Mouse (Mus musculus) gonadal fat pad, adult 2 months (tissue): ENCODE results near the gene Vps13a. TPM values are rescaled to one million over a fixed set of nuclear protein-coding genes. Genes with fewer than 3 reads are reported as not detected.
A peak's percentile ranks its signal among the peaks of the same experiment; 100 is the strongest.
"Not testable (repeated sequence)": the region's sequence is repeated elsewhere in the genome, so short reads cannot be mapped to it uniquely, and the experiment has no call there.

Experiments
- DNase-seq: peaks from one replicate; pipeline ENCODE4 v3.0.0-alpha.2; 2012; ENCODE audit warnings: low read depth
- polyA plus RNA-seq: library from polyadenylated mRNA; depleted of rRNA; stranded (reverse); fragments of >200 nt; gene quantifications from 2 replicates; pipeline ENCODE4 v1.2.3, GENCODE M21; 2012

Vps13a gene
- polyA plus RNA-seq, 1 experiment, result 5.0 TPM

- not testable (repeated sequence) for DNase-seq
These were observed 23.3 kb downstream of the Vps13a start for GRCm38 (mm10) chr19:16757439-16757838.

GRCm38 (mm10) chr19:16755854-16756253 lies 24.9 kb downstream of the Vps13a start:
- DNase-seq, result no peak

GRCm38 (mm10) chr19:16755226-16755625 lies 25.5 kb downstream of the Vps13a start:
- no peak for DNase-seq

- DNase-seq, result no peak
These were observed 27.6 kb downstream of the Vps13a start for GRCm38 (mm10) chr19:16753151-16753550.

GRCm38 (mm10) chr19:16736854-16737253 lies 43.9 kb downstream of the Vps13a start:
- no peak for DNase-seq

GRCm38 (mm10) chr19:16728729-16729128 lies 52.0 kb downstream of the Vps13a start:
- DNase-seq, result no peak

GRCm38 (mm10) chr19:16715249-16715648 lies 65.5 kb downstream of the Vps13a start:
- DNase-seq, result no peak

GRCm38 (mm10) chr19:16701790-16702189 lies 78.9 kb downstream of the Vps13a start:
- DNase-seq, result no peak

- no peak for DNase-seq
These were observed 95.8 kb downstream of the Vps13a start for GRCm38 (mm10) chr19:16684922-16685321.

- no peak for DNase-seq
These were observed 96.5 kb downstream of the Vps13a start for GRCm38 (mm10) chr19:16684210-16684609.

- DNase-seq, result no peak
These were observed 154.9 kb downstream of the Vps13a start for GRCm38 (mm10) chr19:16625610-16626395.

GRCm38 (mm10) chr19:16624994-16625393 lies 155.7 kb downstream of the Vps13a start:
- no peak for DNase-seq

GRCm38 (mm10) chr19:16623154-16623553 lies 157.6 kb downstream of the Vps13a start:
- DNase-seq, result no peak

GRCm38 (mm10) chr19:16607634-16608033 lies 173.1 kb downstream of the Vps13a start:
- no peak for DNase-seq

- DNase-seq, result no peak
These were observed 178.7 kb downstream of the Vps13a start for GRCm38 (mm10) chr19:16602026-16602425.

- DNase-seq, result no peak
These were observed 181.3 kb downstream of the Vps13a start for GRCm38 (mm10) chr19:16599298-16599970.

- no peak for DNase-seq
These were observed 182.0 kb downstream of the Vps13a start for GRCm38 (mm10) chr19:16598653-16599297.

- DNase-seq, result no peak
These were observed 183.5 kb downstream of the Vps13a start for GRCm38 (mm10) chr19:16597216-16597615.

- DNase-seq, result no peak
These were observed 186.8 kb downstream of the Vps13a start for GRCm38 (mm10) chr19:16593975-16594317.

- DNase-seq, result no peak
These were observed 187.3 kb downstream of the Vps13a start for GRCm38 (mm10) chr19:16593256-16593974.

- peak; percentile 22 for DNase-seq
These were observed 195.4 kb downstream of the Vps13a start for GRCm38 (mm10) chr19:16585379-16585778.

GRCm38 (mm10) chr19:16584546-16584945 lies 196.2 kb downstream of the Vps13a start:
- DNase-seq, result no peak
